Mouse (Mus musculus) stomach, postnatal 0 days (tissue): ENCODE results near the gene Fam110a. TPM values are rescaled to one million over a fixed set of nuclear protein-coding genes. Genes with fewer than 3 reads are reported as not detected.
A peak's percentile ranks its signal among the peaks of the same experiment; 100 is the strongest.

ENCODE experiments used
- ATAC-seq: fragments of 200-750 bp; cut with Nextera tagmentation; 2 replicates; pipeline ENCODE4 v1.8.0; 2017; ENCODE audit not compliant: low FRiP score, low TSS enrichment
- DNase-seq: peaks from one replicate; pipeline ENCODE4 v3.0.0-alpha.2; 2016; ENCODE audit warnings: low spot score
- H3K27ac ChIP-seq: fragments of 300-500 bp; sonication (generic); replicated peaks from 2 replicates; pipeline ENCODE4 v1.5.1; 2014; ENCODE audit warnings: mild to moderate bottlenecking, control low read depth
- H3K27me3 ChIP-seq: fragments of 300-500 bp; sonication (generic); 2 replicates; pipeline ENCODE4 v1.6.1; 2014; ENCODE audit warnings: low read length; ENCODE audit not compliant: control insufficient read depth, insufficient read depth
- H3K36me3 ChIP-seq: fragments of 300-500 bp; sonication (generic); 2 replicates; pipeline ENCODE4 v1.6.1; 2014; ENCODE audit warnings: low read length, mixed read lengths; ENCODE audit not compliant: control insufficient read depth, insufficient read depth
- H3K4me1 ChIP-seq: fragments of 300-500 bp; sonication (generic); replicated peaks from 2 replicates; pipeline ENCODE4 v1.6.1; 2014; ENCODE audit warnings: antibody characterized with exemption; ENCODE audit not compliant: control insufficient read depth, insufficient read depth
- H3K4me2 ChIP-seq: fragments of 300-500 bp; sonication (generic); replicated peaks from 2 replicates; pipeline ENCODE4 v1.6.1; 2014; ENCODE audit warnings: low read depth, mild to moderate bottlenecking, control low read depth, moderate library complexity
- H3K4me3 ChIP-seq: fragments of 300-500 bp; sonication (generic); 2 replicates; pipeline ENCODE4 v1.5.1; 2014; ENCODE audit warnings: low read depth, low read length, control low read depth
- H3K9ac ChIP-seq: fragments of 300-500 bp; sonication (generic); 2 replicates; pipeline ENCODE4 v1.6.1; 2014; ENCODE audit warnings: mild to moderate bottlenecking, low read length, control low read depth, mixed read lengths
- H3K9me3 ChIP-seq: fragments of 300-500 bp; sonication (generic); 2 replicates; pipeline ENCODE4 v1.6.1; 2016; ENCODE audit warnings: low read length; ENCODE audit not compliant: control insufficient read depth
- CTCF ChIP-seq: IDR thresholded peaks from 2 replicates; pipeline ENCODE4 v1.5.1; 2016; ENCODE audit warnings: antibody characterized with exemption, low read depth, mild to moderate bottlenecking, moderate library complexity
- EP300 ChIP-seq: optimal IDR thresholded peaks from 2 replicates; pipeline ENCODE3; 2016; ENCODE audit warnings: antibody characterized with exemption
- WGBS: fragments of 180-500 bp; shearing (Covaris S2); extraction: QIAGEN DNeasy Blood & Tissue Kit; methylation state at CpG from one replicate; pipeline ENCODE4 v1.1.7; 2014; 5-methylcytosine and 5-hydroxymethylcytosine counted together
- polyA plus RNA-seq: library from polyadenylated mRNA; unstranded; fragments of >200 nt; fragmentation: Nextera tagmentation; extraction: Ambion mirVana; gene quantifications from 2 replicates; pipeline ENCODE4 v1.2.1, GENCODE M21; 2015

The Fam110a gene
- polyA plus RNA-seq, 1 experiment from 2014 or later, result 29.9 TPM

DNA sequence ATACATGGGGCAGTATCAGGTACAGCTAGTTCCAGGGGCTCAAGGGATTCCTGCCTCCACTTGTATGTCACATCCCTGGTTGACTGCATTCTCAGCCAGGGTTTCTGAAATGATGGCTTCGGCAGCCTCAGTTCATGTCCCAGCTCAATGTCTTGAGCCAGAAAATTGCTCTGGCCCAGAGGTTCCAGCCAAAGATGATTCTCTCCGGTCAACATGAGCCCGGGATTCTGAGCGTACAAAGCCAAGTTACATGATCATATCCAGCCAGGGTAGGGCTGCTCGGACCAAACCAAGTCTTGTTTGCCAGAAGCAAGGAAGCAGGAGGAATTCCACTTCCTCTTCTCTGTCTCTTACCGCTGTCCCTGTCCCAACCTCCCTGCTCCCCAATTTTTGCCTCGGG lies 31.7 kb downstream of the Fam110a start:
- 77% methylated on average over 7 of the region's 7 CpGs for WGBS
- no peaks in the 10 kb centered on the region for H3K4me1 ChIP-seq
- no peak overlapping the region for H3K4me3 ChIP-seq
- ATAC-seq, result no peak
- no peak for DNase-seq
- TF ChIP-seq EP300, result no peak
- TF ChIP-seq CTCF, result no peak
- H3K36me3 ChIP-seq, result no peaks in the 10 kb centered on the region
- no peaks in the 10 kb centered on the region for H3K27me3 ChIP-seq
- no peaks in the 10 kb centered on the region for H3K9me3 ChIP-seq
- no peak overlapping the region for H3K9ac ChIP-seq
- no peak overlapping the region for H3K4me2 ChIP-seq
- H3K27ac ChIP-seq, result no peak overlapping the region

DNA sequence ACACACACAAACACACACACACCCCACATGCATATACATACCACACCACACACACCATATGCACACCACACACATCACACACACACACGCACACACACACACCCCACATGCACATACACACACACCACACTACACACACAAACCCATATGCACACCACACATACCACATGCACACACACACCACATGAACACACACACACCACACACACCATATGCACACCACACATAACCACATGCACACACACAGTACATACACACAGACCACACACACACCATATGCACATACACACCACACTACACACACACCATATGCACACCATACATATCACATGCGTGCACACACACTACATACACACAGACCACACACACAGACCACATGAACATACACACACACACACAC lies 32.4 kb downstream of the Fam110a start:
- Histone ChIP-seq H3K4me3 (no peak overlapping the region), H3K4me1 (no peaks in the 10 kb centered on the region), H3K27ac (no peak overlapping the region), H3K4me2 (no peak overlapping the region), H3K36me3 (no peaks in the 10 kb centered on the region), H3K27me3 (no peaks in the 10 kb centered on the region), H3K9me3 (no peaks in the 10 kb centered on the region), H3K9ac (no peak overlapping the region)
- ATAC-seq (no peak), DNase-seq (no peak)
- WGBS, result 92% methylated on average over 2 of the region's 2 CpGs
- TF ChIP-seq EP300, result no peak
- no peak for TF ChIP-seq CTCF

DNA sequence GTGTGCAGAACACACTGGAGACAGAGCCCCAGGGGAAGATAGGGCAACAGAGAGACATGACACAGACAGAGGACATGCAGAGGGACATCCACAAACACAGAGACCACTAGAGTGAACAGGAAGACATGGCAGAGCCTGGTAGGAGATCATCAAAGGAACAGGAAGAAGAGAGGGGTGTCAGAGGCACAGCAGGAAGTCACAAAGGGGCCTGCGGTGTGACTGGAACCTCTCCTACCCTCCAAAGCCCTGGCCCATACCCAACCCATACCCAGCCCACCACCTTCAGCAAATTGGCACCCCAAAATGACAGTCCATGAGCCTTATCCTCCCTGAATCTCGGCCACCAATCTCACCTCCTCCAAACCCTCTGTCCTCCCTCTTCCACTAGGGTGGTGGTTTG lies 35.9 kb downstream of the Fam110a start:
- Histone ChIP-seq H3K9ac (no peak overlapping the region), H3K4me2 (no peak overlapping the region), H3K9me3 (no peaks in the 10 kb centered on the region), H3K27ac (no peak overlapping the region), H3K4me1 (no peaks in the 10 kb centered on the region), H3K4me3 (no peak overlapping the region), H3K36me3 (no peaks in the 10 kb centered on the region), H3K27me3 (no peaks in the 10 kb centered on the region)
- DNase-seq (no peak), ATAC-seq (no peak)
- whole genome bisulfite sequencing, result 64% methylated on average over 2 of the region's 2 CpGs
- TF ChIP-seq EP300, result no peak
- no peak for TF ChIP-seq CTCF

DNA sequence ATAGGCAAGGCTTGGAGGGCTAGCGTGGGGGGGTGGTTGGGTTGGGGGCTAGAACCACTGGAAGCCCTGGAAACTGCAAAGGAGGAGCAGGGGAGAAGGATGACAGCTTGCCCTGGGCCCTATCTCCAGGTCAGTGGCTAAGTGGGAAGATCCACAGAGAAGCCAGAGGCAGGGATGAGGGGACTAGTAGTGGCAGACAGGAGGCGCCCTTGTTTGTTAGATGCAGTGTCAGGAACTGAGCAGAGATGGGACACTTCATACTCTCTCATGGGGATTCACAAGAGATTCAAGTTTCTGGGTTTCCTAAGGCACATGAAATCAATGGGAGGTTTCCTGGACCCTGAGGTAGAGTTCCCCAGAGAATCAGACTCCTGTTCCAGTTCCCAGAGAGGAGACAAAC lies 38.8 kb downstream of the Fam110a start:
- DNase-seq (peak; percentile 51), ATAC-seq (peak; percentile 63; the same call in 1 of the 2 replicates)
- 36% methylated on average over 2 of the region's 2 CpGs for WGBS
- H3K9me3 ChIP-seq, result no peaks in the 10 kb centered on the region
- no peaks in the 10 kb centered on the region for H3K36me3 ChIP-seq
- TF ChIP-seq CTCF, result peak; percentile 78
- TF ChIP-seq EP300, result no peak
- H3K9ac ChIP-seq, result no peak overlapping the region
- no peaks in the 10 kb centered on the region for H3K4me1 ChIP-seq
- H3K27ac ChIP-seq, result no peak overlapping the region
- H3K27me3 ChIP-seq, result no peaks in the 10 kb centered on the region
- no peak overlapping the region for H3K4me3 ChIP-seq
- H3K4me2 ChIP-seq, result no peak overlapping the region

DNA sequence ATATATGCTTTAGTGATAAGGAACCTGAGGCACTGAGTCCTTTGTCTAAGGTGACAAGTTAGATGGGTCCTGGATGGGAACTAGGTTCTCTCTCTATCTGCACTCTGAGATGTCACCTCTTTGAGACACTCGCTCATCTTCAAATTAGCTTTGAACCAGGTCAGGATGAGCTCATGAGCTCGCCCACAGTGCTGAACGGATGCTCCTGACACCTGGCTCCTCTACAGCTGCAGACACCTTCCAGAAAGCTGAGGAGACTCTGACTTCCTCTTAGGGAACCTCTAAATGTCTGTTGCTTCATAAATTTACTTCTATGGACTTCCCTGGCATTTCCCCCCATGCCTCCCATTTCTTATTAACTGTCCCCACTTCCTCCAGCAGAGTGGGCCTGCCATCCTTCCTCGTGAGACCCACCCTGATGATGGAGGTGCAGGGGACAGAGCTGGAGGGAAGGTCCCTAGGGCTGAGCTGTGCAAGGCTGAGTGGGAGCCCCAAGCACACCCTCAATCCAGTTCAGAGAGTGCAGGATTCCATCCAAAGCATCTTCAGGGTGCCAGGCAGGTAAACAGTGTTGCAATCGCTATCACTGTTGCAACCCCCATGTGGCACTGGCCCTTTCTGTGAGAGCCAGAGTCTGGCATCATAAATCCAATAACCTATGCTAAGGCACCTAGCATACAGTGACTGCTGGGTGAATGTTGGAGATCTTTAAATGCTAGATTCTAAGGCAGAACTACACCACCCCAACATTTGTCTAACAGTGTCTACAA lies 40.2 kb downstream of the Fam110a start:
- ATAC-seq, result no peak
- no peaks in the 10 kb centered on the region for H3K9me3 ChIP-seq
- H3K4me1 ChIP-seq, result no peaks in the 10 kb centered on the region
- H3K27me3 ChIP-seq, result no peaks in the 10 kb centered on the region
- DNase-seq, result no peak
- WGBS, result 79% methylated on average over 5 of the region's 5 CpGs
- no peak overlapping the region for H3K4me3 ChIP-seq
- no peak overlapping the region for H3K27ac ChIP-seq
- H3K4me2 ChIP-seq, result no peak overlapping the region
- TF ChIP-seq EP300, result no peak
- TF ChIP-seq CTCF, result no peak
- H3K36me3 ChIP-seq, result no peaks in the 10 kb centered on the region
- no peak overlapping the region for H3K9ac ChIP-seq

DNA sequence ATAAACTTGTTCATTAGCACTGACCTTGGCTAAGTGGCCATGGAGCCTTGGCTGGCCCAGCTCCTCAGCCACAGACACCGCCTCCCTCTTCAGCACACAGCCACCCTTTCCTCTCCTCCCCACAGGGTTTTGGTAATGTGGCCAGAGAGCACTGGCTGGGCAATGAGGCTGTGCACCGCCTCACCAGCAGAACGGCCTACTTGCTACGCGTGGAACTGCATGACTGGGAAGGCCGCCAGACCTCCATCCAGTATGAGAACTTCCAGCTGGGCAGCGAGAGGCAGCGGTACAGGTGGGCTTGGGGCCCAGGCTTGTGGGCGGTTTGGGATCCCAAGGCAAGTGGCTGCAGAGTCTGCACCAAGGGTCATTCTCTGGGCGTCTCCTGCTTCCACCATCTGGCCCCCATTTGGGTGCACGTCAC lies 41.2 kb downstream of the Fam110a start:
- Histone ChIP-seq H3K27me3 (no peaks in the 10 kb centered on the region), H3K4me3 (no peak overlapping the region), H3K36me3 (no peaks in the 10 kb centered on the region), H3K4me2 (no peak overlapping the region), H3K4me1 (no peaks in the 10 kb centered on the region), H3K27ac (no peak overlapping the region), H3K9me3 (no peaks in the 10 kb centered on the region), H3K9ac (no peak overlapping the region)
- DNase-seq (peak; percentile 32), ATAC-seq (peak; percentile 43; the same call in 1 of the 2 replicates)
- TF ChIP-seq EP300 (no peak), CTCF (0 out of 2 replicates have a peak, but pooled peaks have one; percentile 21)
- 44% methylated on average over 11 of the region's 11 CpGs for WGBS
